Mouse (Mus musculus) neural tube, embryonic 12.5 days (tissue): ENCODE measurements around the gene Tppp. TPM values are rescaled to one million over a fixed set of nuclear protein-coding genes. Genes with fewer than 3 reads are reported as not detected.
A peak's percentile ranks its signal among the peaks of the same experiment; 100 is the strongest.

Experiments
- ATAC-seq: fragments of 200-750 bp; cut with Nextera tagmentation; 2 replicates; pipeline ENCODE4 v1.8.0; 2017; ENCODE audit warnings: low read depth, mild to moderate bottlenecking, moderate TSS enrichment, moderate library complexity; ENCODE audit not compliant: low FRiP score
- H3K27ac ChIP-seq: fragments of 300-500 bp; sonication (generic); 2 replicates; pipeline ENCODE4 v1.5.1; 2016
- H3K27me3 ChIP-seq: fragments of 300-500 bp; sonication (generic); replicated peaks from 2 replicates; pipeline ENCODE4 v1.6.1; 2016; ENCODE audit warnings: mild to moderate bottlenecking
- H3K36me3 ChIP-seq: fragments of 300-500 bp; sonication (generic); 2 replicates; pipeline ENCODE4 v1.6.1; 2016; ENCODE audit warnings: mild to moderate bottlenecking
- H3K4me1 ChIP-seq: fragments of 300-500 bp; sonication (generic); 2 replicates; pipeline ENCODE4 v1.6.1; 2016
- H3K4me2 ChIP-seq: fragments of 300-500 bp; sonication (generic); replicated peaks from 2 replicates; pipeline ENCODE4 v1.6.1; 2016; ENCODE audit warnings: mild to moderate bottlenecking
- H3K4me3 ChIP-seq: fragments of 300-500 bp; sonication (generic); 2 replicates; pipeline ENCODE4 v1.5.1; 2016
- H3K9ac ChIP-seq: fragments of 300-500 bp; sonication (generic); 2 replicates; pipeline ENCODE4 v1.6.1; 2016; ENCODE audit warnings: mild to moderate bottlenecking
- H3K9me3 ChIP-seq: fragments of 300-500 bp; sonication (generic); 2 replicates; pipeline ENCODE4 v1.6.1; 2016; ENCODE audit warnings: mild to moderate bottlenecking
- WGBS: fragments of 180-500 bp; shearing (Covaris S2); methylation state at CpG from one replicate; pipeline ENCODE4 v1.1.7; 2016; 5-methylcytosine and 5-hydroxymethylcytosine counted together
- polyA plus RNA-seq: library from polyadenylated mRNA; unstranded; fragments of >200 nt; fragmentation: Nextera tagmentation; extraction: Ambion mirVana; gene quantifications from 2 replicates; pipeline ENCODE4 v1.2.1, GENCODE M21; 2016

Gene Tppp
- polyA plus RNA-seq = 4.7 and 5.6 TPM in 2 replicates

- Histone ChIP-seq H3K36me3 (no peaks in the 10 kb centered on the region), H3K9me3 (no peaks in the 10 kb centered on the region), H3K4me2 (peak within 1 kb of the TSS; percentile 97), H3K4me3 (peak within 1 kb of the TSS; percentile 54), H3K4me1 (peaks cover 11% of the 10 kb centered on the region), H3K9ac (peak within 1 kb of the TSS; percentile 52), H3K27me3 (peaks cover 19% of the 10 kb centered on the region), H3K27ac (no peak within 1 kb of the TSS)
- peak; percentile 93 for ATAC-seq
- under 1% methylated on average over 56 of the region's 56 CpGs for WGBS
These were observed at the start of gene Tppp for GRCm38 (mm10) chr13:74008948-74009718. Tppp (plus strand) TSS chr13:74009407.

- H3K4me1 ChIP-seq = no peaks in the 10 kb centered on the region
- H3K9me3 ChIP-seq = no peaks in the 10 kb centered on the region
- H3K27ac ChIP-seq = no peak overlapping the region
- H3K4me2 ChIP-seq = no peak overlapping the region
- no peak for ATAC-seq
- no peak overlapping the region for H3K4me3 ChIP-seq
- WGBS = 93% methylated on average over 10 of the region's 10 CpGs
- peaks cover 67% of the 10 kb centered on the region for H3K36me3 ChIP-seq
- no peak overlapping the region for H3K9ac ChIP-seq
- no peaks in the 10 kb centered on the region for H3K27me3 ChIP-seq
These were observed 49.0 kb upstream of the Tppp start for GRCm38 (mm10) chr13:73960117-73960652.

DNA sequence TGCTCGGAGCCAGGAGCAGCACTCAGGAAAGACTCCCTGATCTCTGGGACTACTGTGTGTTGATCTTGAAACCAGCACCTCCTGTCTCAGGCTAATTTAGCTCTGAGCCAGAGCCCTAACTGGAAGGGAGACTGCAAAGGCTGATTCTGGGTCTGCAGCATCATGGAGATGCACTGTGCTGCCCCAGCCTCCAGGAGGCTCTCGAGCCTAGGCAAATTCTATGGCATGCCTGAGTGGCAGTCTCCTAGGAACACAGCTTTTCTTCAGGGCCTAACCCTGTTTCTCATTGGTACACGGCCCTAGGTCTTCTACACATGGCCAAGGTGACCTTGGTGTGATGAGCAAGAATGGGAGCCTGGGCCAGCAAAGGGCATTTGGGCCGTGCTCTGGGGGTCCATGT is 48.0 kb upstream of the Tppp start:
- no peak overlapping the region for H3K9ac ChIP-seq
- no peaks in the 10 kb centered on the region for H3K9me3 ChIP-seq
- no peak for ATAC-seq
- peaks cover 57% of the 10 kb centered on the region for H3K36me3 ChIP-seq
- H3K4me1 ChIP-seq = no peaks in the 10 kb centered on the region
- no peak overlapping the region for H3K4me2 ChIP-seq
- WGBS = 85% methylated on average over 4 of the region's 4 CpGs
- H3K4me3 ChIP-seq = no peak overlapping the region
- H3K27me3 ChIP-seq = no peaks in the 10 kb centered on the region
- no peak overlapping the region for H3K27ac ChIP-seq

GRCm38 (mm10) chr13:73963551-73963950 is 45.7 kb upstream of the Tppp start, which contains the start of gene Zdhhc11:
Zdhhc11 (plus strand) TSS chr13:73963851.
- no peaks in the 10 kb centered on the region for H3K9me3 ChIP-seq
- H3K27me3 ChIP-seq = no peaks in the 10 kb centered on the region
- H3K36me3 ChIP-seq = peaks cover 35% of the 10 kb centered on the region
- ATAC-seq = no peak
- no peaks in the 10 kb centered on the region for H3K4me1 ChIP-seq
- H3K9ac ChIP-seq = no peak within 1 kb of the TSS
- no peak within 1 kb of the TSS for H3K27ac ChIP-seq
- H3K4me3 ChIP-seq = no peak within 1 kb of the TSS
- H3K4me2 ChIP-seq = no peak within 1 kb of the TSS
- 89% methylated on average over 5 of the region's 5 CpGs for WGBS

GRCm38 (mm10) chr13:73970545-73971448 is 38.4 kb upstream of the Tppp start:
- ATAC-seq = peak; percentile 85; the same call in 1 of the 2 replicates
- 47% methylated on average over 12 of the region's 12 CpGs for WGBS
- no peaks in the 10 kb centered on the region for H3K4me1 ChIP-seq

DNA sequence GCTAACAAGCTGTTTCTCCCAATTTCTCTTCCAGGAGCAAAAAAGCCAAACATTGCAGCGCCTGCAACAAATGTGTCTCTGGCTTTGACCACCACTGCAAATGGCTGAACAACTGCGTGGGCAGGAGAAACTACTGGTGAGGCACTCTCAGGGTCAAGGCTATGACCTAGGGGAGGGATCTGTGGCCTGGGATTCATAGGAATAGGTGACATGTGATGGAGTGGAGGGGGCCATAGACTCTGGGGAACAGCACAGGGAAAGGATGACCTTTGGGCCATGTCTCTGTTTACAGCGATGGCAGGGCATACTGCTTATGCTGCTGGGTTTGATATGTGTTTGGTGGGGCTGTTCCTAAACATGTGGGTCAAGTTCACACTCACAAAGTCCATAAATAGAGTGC is 34.7 kb upstream of the Tppp start:
- Histone ChIP-seq H3K36me3 (no peaks in the 10 kb centered on the region), H3K4me1 (no peaks in the 10 kb centered on the region), H3K27me3 (no peaks in the 10 kb centered on the region), H3K9me3 (no peaks in the 10 kb centered on the region), H3K27ac (no peak overlapping the region), H3K4me2 (no peak overlapping the region), H3K9ac (no peak overlapping the region), H3K4me3 (no peak overlapping the region)
- WGBS = 91% methylated on average over 3 of the region's 3 CpGs
- no peak for ATAC-seq

More at GRCm38 (mm10) chr13:73970545-73971448, 38.4 kb upstream of the Tppp start:
- Histone ChIP-seq H3K4me3 (no peak overlapping the region), H3K9me3 (no peaks in the 10 kb centered on the region), H3K27me3 (no peaks in the 10 kb centered on the region), H3K4me2 (no peak overlapping the region), H3K27ac (no peak overlapping the region), H3K9ac (no peak overlapping the region), H3K36me3 (no peaks in the 10 kb centered on the region)

DNA sequence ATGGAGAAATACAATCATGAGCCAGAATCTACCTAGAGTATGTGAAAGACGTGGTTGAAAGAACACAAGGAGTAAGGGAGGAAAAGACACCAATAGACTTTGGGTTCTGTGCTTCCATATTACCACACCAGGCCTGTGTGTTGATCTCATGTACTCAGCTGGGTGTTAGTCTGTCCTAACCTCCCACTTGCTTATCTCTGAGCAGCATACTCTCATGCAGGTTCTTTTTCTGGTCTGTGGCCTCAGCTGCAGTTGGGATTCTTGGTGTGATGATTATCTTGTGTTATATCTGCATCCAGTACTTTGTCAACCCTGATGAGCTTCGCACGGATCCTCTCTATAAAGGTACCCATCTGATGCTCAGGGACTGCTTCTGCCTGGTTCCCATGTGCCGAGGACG is 32.3 kb upstream of the Tppp start:
- Histone ChIP-seq H3K36me3 (no peaks in the 10 kb centered on the region), H3K4me1 (no peaks in the 10 kb centered on the region), H3K4me3 (no peak overlapping the region), H3K27me3 (no peaks in the 10 kb centered on the region), H3K9ac (no peak overlapping the region), H3K27ac (no peak overlapping the region), H3K4me2 (no peak overlapping the region), H3K9me3 (no peaks in the 10 kb centered on the region)
- ATAC-seq = no peak
- WGBS = 88% methylated on average over 5 of the region's 5 CpGs

DNA sequence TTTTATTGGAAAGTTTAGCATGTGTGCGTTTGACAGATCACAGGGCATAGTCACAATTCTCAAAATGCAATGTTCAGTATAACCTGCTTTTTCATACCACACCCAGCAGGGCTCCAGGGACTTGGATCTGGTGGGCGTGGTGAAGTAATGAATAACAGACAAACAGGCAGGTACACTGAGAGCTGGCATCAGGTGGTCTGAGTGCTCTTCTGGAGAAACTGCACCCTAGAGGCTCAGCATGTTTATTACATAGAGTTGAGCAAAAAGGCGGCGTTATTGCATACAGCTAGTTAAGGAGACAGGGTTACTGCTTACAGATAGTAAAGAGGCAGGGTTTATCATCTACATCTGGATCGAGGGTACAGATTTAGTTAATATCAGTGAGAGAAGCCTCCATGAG is 18.9 kb upstream of the Tppp start:
- no peak for ATAC-seq

GRCm38 (mm10) chr13:73990761-73991160 is 18.4 kb upstream of the Tppp start:
- Histone ChIP-seq H3K27me3 (no peaks in the 10 kb centered on the region), H3K4me1 (no peaks in the 10 kb centered on the region), H3K36me3 (no peaks in the 10 kb centered on the region), H3K9me3 (no peaks in the 10 kb centered on the region), H3K4me3 (no peak overlapping the region), H3K27ac (no peak overlapping the region), H3K4me2 (no peak overlapping the region), H3K9ac (no peak overlapping the region)
- WGBS = 87% methylated on average over 2 of the region's 2 CpGs
- ATAC-seq = no peak

More for the DNA sequence above, 18.9 kb upstream of the Tppp start:
- Histone ChIP-seq H3K4me3 (no peak overlapping the region), H3K4me2 (no peak overlapping the region), H3K9me3 (no peaks in the 10 kb centered on the region), H3K27ac (no peak overlapping the region), H3K27me3 (no peaks in the 10 kb centered on the region), H3K4me1 (no peaks in the 10 kb centered on the region), H3K36me3 (no peaks in the 10 kb centered on the region), H3K9ac (no peak overlapping the region)
- WGBS = 82% methylated on average over 5 of the region's 5 CpGs

GRCm38 (mm10) chr13:73991267-73991666 is 17.9 kb upstream of the Tppp start:
- Histone ChIP-seq H3K9ac (no peak overlapping the region), H3K4me3 (no peak overlapping the region), H3K27ac (no peak overlapping the region), H3K27me3 (no peaks in the 10 kb centered on the region), H3K9me3 (no peaks in the 10 kb centered on the region), H3K36me3 (no peaks in the 10 kb centered on the region), H3K4me1 (no peaks in the 10 kb centered on the region), H3K4me2 (no peak overlapping the region)
- WGBS = 84% methylated on average over 5 of the region's 5 CpGs
- no peak for ATAC-seq

DNA sequence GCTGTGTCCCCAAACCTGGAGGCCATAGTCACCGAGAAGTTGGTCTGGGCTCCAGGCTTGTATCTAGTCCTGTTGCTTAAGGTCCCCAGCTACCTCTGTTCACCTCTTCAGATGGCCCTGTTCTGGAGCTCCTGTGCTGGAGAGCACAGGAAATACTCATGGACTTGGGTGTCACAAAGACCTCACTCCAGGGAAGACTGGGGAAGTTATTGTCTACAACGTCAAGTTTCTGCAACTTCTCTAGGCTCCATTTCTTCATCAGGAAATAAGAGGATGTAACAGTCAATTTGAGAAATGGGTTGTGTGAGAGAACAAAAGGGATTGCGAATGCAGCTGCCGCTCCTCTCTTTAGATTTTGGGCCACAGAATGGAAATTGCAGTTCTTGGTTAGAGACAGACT is 12.8 kb upstream of the Tppp start:
- no peak overlapping the region for H3K27ac ChIP-seq
- no peaks in the 10 kb centered on the region for H3K9me3 ChIP-seq
- 82% methylated on average over 4 of the region's 4 CpGs for WGBS
- H3K4me2 ChIP-seq = no peak overlapping the region
- no peaks in the 10 kb centered on the region for H3K36me3 ChIP-seq
- H3K27me3 ChIP-seq = no peaks in the 10 kb centered on the region
- H3K4me3 ChIP-seq = no peak overlapping the region
- no peaks in the 10 kb centered on the region for H3K4me1 ChIP-seq
- no peak for ATAC-seq
- H3K9ac ChIP-seq = no peak overlapping the region

- H3K4me3 ChIP-seq = no peak overlapping the region
- no peaks in the 10 kb centered on the region for H3K36me3 ChIP-seq
- no peak for ATAC-seq
- no peaks in the 10 kb centered on the region for H3K4me1 ChIP-seq
- H3K27me3 ChIP-seq = no peaks in the 10 kb centered on the region
- H3K9ac ChIP-seq = no peak overlapping the region
- no peaks in the 10 kb centered on the region for H3K9me3 ChIP-seq
- no peak overlapping the region for H3K27ac ChIP-seq
- no peak overlapping the region for H3K4me2 ChIP-seq
These were observed 8.7 kb upstream of the Tppp start for GRCm38 (mm10) chr13:74000519-74000918.
